Mouse (Mus musculus) midbrain, embryonic 13.5 days (tissue): Measurements from ENCODE around the gene Dock9. TPM values are rescaled to one million over a fixed set of nuclear protein-coding genes. Genes with fewer than 3 reads are reported as not detected.

Source experiments
- ATAC-seq: fragments of 200-750 bp; cut with Nextera tagmentation; 2 replicates; pipeline ENCODE4 v1.8.0; 2017; ENCODE audit warnings: mild to moderate bottlenecking, moderate TSS enrichment, moderate library complexity
- H3K27ac ChIP-seq: fragments of 300-500 bp; sonication (generic); 2 replicates; pipeline ENCODE4 v1.5.1; 2015; ENCODE audit warnings: inconsistent platforms, mild to moderate bottlenecking, moderate library complexity
- H3K27me3 ChIP-seq: fragments of 300-500 bp; sonication (generic); 2 replicates; pipeline ENCODE4 v1.6.1; 2015; ENCODE audit warnings: mild to moderate bottlenecking, inconsistent platforms
- H3K36me3 ChIP-seq: fragments of 300-500 bp; sonication (generic); 2 replicates; pipeline ENCODE4 v1.6.1; 2015; ENCODE audit warnings: mild to moderate bottlenecking, inconsistent platforms
- H3K4me1 ChIP-seq: fragments of 300-500 bp; sonication (generic); replicated peaks from 2 replicates; pipeline ENCODE4 v1.6.1; 2015; ENCODE audit warnings: inconsistent platforms
- H3K4me2 ChIP-seq: fragments of 300-500 bp; sonication (generic); replicated peaks from 2 replicates; pipeline ENCODE4 v1.6.1; 2015; ENCODE audit warnings: moderate library complexity, mild to moderate bottlenecking, inconsistent platforms
- H3K4me3 ChIP-seq: fragments of 300-500 bp; sonication (generic); replicated peaks from 2 replicates; pipeline ENCODE4 v1.5.1; 2015; ENCODE audit warnings: mild to moderate bottlenecking, inconsistent platforms
- H3K9ac ChIP-seq: fragments of 300-500 bp; sonication (generic); replicated peaks from 2 replicates; pipeline ENCODE4 v1.6.1; 2015; ENCODE audit warnings: mild to moderate bottlenecking, inconsistent platforms
- H3K9me3 ChIP-seq: fragments of 300-500 bp; sonication (generic); 2 replicates; pipeline ENCODE4 v1.6.1; 2016; ENCODE audit warnings: mild to moderate bottlenecking, inconsistent platforms
- WGBS: fragments of 180-500 bp; shearing (Covaris S2); methylation state at CpG from one replicate; pipeline ENCODE4 v1.1.7; 2015; 5-methylcytosine and 5-hydroxymethylcytosine counted together
- polyA plus RNA-seq: library from polyadenylated mRNA; unstranded; fragments of >200 nt; fragmentation: Nextera tagmentation; extraction: Ambion mirVana; gene quantifications from 2 replicates; pipeline ENCODE4 v1.2.1, GENCODE M21; 2015

The Dock9 gene
- polyA plus RNA-seq, 1 experiment from 2014 or later, result 5.5 TPM

DNA sequence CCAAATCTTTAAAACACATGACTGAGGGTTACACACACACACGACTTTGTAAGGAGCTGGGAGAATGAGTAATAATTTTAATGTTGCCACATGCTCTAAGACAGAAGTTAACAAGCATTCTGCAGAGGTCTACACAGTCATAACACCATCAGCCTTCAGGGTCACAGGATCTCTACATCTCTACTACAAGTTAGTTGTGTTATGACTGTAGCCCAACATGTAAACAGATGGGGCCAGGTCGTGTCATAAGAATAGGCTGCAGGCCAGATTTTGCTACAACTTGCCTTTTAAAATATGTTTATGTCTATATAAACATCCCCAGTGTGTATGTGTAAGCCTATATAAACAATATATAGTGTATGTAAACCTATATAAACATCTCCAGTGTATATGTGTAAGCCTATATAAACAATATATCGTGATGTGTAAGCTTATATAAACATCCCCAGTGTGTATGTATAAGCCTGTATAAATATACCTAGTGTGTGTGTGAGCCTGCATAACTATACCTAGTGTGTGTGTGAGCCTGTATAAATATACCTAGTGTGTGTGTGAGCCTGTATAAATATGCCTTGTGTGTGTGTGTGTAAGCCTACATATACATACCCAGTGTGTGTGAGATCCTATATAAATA is 130.9 kb downstream of the Dock9 start:
- H3K4me2 ChIP-seq, result no peak overlapping the region
- 87% methylated on average over 3 of the region's 3 CpGs for WGBS
- no peak overlapping the region for H3K4me3 ChIP-seq
- H3K27ac ChIP-seq, result no peak overlapping the region
- ATAC-seq, result no peak
- no peaks in the 10 kb centered on the region for H3K4me1 ChIP-seq
- no peaks in the 10 kb centered on the region for H3K27me3 ChIP-seq
- H3K9ac ChIP-seq, result no peak overlapping the region
- no peaks in the 10 kb centered on the region for H3K9me3 ChIP-seq
- no peaks in the 10 kb centered on the region for H3K36me3 ChIP-seq

DNA sequence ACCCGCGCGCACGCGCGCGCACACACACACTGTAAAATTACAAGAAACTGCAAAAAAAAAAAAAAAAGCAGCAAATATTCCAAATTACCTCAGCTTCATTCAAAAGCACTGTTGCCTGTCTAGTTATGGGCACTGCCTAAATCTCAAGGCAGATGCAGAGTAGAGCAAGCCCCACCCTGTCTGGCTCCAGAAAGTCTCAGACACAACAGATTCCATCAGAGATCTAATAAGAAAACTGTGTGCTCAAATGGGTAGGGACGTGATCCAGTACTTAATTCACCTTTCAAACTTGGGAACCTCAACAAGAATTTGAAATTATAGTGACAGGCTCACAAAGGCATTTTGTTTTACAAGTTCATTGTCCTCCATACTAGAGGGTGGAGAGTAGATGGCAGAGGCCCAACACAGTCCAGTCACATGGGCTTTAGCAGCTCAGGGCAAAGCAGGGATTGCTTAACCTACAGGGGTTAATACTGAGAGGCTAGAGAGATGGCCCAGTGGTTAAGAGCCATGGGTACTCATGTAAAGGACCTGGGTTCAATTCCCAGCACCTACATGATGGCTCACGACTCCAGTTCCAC is 131.9 kb downstream of the Dock9 start:
- Histone ChIP-seq H3K9ac (no peak overlapping the region), H3K4me3 (no peak overlapping the region), H3K36me3 (no peaks in the 10 kb centered on the region), H3K4me1 (no peaks in the 10 kb centered on the region), H3K9me3 (no peaks in the 10 kb centered on the region), H3K4me2 (no peak overlapping the region), H3K27me3 (no peaks in the 10 kb centered on the region), H3K27ac (no peak overlapping the region)
- ATAC-seq, result no peak
- WGBS, result 96% methylated on average over 9 of the region's 9 CpGs

DNA sequence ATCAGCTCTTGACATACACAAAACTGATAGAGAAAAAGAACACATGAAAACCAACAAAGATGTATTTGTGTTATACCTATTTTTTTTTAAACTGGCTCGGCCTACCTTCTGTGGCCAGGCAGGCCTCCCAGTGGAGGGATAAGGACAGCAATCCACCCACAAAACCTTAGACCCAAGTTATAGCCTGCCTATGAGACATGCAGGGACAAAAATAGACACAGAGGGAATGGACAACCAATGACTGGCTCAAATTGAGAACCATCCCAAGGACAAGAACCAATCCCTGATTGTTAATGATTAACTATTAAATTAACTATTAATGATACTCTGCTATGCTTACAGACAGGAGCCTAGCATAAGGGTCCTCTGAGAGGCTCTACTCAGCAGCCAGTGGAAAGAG is 133.7 kb downstream of the Dock9 start:
- Histone ChIP-seq H3K4me3 (no peak overlapping the region), H3K4me1 (no peaks in the 10 kb centered on the region), H3K36me3 (no peaks in the 10 kb centered on the region), H3K27me3 (no peaks in the 10 kb centered on the region), H3K4me2 (no peak overlapping the region), H3K27ac (no peak overlapping the region), H3K9me3 (no peaks in the 10 kb centered on the region), H3K9ac (no peak overlapping the region)
- no peak for ATAC-seq
- WGBS, result 92% methylated on average over 1 of the region's 1 CpGs

DNA sequence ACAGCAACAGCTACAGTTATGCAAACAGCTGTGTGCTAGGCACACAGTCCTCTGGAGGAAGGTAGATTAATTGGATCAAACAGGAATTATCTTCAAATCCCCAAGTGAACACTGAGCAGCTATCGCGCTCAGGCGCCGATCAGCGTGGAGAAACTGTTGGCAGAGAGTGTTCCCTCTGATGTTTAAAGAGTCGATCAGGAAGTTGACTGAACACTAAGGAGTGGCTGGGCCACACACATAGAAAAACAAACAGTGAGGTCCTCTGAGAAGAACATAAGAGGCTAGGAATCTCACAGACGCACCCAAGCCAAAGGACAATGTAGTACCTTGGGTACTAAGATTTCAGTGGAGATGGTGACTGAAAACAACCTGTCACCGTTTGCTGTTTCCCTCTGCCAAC is 136.7 kb downstream of the Dock9 start:
- H3K36me3 ChIP-seq, result no peaks in the 10 kb centered on the region
- H3K9me3 ChIP-seq, result no peaks in the 10 kb centered on the region
- WGBS, result 68% methylated on average over 8 of the region's 8 CpGs
- H3K27ac ChIP-seq, result no peak overlapping the region
- no peak overlapping the region for H3K9ac ChIP-seq
- no peaks in the 10 kb centered on the region for H3K4me1 ChIP-seq
- no peak for ATAC-seq
- H3K27me3 ChIP-seq, result no peaks in the 10 kb centered on the region
- H3K4me2 ChIP-seq, result no peak overlapping the region
- no peak overlapping the region for H3K4me3 ChIP-seq

DNA sequence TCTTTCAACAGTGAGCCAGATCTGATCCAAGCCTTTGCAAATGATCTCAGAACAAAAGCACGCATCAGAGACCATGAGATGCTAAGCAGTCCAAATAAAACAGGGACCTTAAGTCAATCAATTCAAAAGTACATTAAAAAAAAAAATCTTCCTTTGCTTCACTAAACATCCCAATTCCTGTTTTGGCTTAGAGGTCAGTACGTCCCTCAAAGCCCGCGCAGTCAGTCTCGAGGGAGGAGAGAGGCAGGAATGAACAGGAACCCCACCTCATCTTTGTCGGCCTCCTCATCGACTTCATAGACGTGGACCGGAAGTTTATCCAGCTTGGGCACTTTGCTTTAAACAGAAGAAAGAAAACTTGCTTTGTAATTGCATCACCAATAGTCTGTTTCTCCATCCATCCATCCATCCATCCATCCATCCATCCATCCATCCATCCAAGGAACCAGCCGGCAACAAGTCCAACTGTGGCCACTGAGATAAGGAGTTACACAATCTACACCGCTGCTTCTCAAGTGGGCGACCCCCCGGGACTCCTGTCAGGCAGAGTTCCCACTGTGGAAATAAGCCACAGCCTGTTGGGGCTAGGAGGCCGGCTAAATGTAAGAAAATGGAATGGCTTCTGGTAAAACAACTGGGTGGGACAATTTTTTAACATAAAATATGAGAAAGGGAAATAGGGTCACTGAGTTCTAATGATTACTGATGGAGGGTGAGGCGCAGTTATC is 137.3 kb downstream of the Dock9 start:
- Histone ChIP-seq H3K36me3 (no peaks in the 10 kb centered on the region), H3K27ac (no peak overlapping the region), H3K4me3 (no peak overlapping the region), H3K4me1 (no peaks in the 10 kb centered on the region), H3K4me2 (no peak overlapping the region), H3K9ac (no peak overlapping the region), H3K27me3 (no peaks in the 10 kb centered on the region), H3K9me3 (no peaks in the 10 kb centered on the region)
- ATAC-seq, result no peak
- WGBS, result 88% methylated on average over 15 of the region's 15 CpGs

DNA sequence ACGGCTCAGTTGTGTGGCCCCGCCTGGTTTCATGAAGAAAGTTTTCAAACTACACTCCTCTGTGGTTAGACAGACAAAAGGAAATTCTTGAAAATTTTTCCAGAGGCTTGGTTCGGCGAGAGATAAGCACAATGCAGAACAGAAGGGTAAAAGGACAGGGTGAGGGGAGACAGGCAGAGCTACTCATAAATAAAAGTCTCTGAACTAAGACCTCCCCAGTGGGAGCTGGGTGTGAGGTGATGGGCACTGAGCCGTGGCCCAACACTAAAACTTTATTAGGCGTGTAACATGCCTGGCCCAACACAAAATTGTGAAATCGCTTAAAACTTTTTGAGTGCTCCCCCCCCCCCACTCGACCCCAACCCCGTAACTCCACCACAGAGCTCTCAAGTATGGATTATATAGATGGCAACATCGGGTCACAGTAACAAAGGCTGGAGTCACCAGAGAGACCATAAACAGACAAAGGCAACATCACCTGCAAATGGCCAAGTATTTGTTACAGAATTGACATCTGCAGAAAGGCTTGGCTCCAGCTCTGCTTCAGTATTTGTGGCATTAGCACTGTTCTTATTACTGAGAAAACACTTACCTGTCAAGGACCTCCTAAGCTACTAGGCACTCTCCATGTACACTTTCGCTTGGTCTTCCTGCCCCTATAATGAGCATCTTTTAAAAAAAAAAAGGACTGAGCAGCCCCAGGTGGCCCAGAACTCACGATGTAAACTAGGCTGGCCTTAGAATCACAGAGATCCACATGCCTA is 138.4 kb downstream of the Dock9 start:
- WGBS, result 83% methylated on average over 12 of the region's 12 CpGs
- Histone ChIP-seq H3K4me2 (no peak overlapping the region), H3K27ac (no peak overlapping the region), H3K9ac (no peak overlapping the region), H3K9me3 (no peaks in the 10 kb centered on the region), H3K4me1 (no peaks in the 10 kb centered on the region), H3K27me3 (no peaks in the 10 kb centered on the region), H3K4me3 (no peak overlapping the region), H3K36me3 (no peaks in the 10 kb centered on the region)
- no peak for ATAC-seq

DNA sequence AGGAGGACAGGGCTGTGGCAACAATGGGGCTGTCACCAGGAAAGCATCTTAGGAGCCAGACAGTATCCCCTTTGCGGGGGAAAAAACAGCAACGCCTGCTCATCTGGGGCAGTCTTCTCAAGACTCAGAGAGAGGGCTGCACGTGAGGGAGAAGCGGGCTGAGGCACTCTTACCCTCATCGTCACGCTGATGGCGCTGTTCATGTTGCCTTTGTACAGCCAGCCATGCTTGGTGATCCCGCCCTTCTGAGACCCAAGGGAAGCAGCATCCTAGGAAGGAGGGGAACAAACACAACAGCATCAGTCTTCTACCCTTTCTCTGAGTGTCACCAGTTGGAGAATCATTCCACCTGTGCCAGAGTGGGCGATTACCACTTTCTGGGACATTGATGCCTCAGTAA is 139.1 kb downstream of the Dock9 start:
- H3K9ac ChIP-seq, result no peak overlapping the region
- H3K9me3 ChIP-seq, result no peaks in the 10 kb centered on the region
- H3K27me3 ChIP-seq, result no peaks in the 10 kb centered on the region
- WGBS, result 82% methylated on average over 9 of the region's 9 CpGs
- no peak overlapping the region for H3K27ac ChIP-seq
- no peaks in the 10 kb centered on the region for H3K36me3 ChIP-seq
- no peak overlapping the region for H3K4me2 ChIP-seq
- ATAC-seq, result no peak
- no peaks in the 10 kb centered on the region for H3K4me1 ChIP-seq
- no peak overlapping the region for H3K4me3 ChIP-seq

DNA sequence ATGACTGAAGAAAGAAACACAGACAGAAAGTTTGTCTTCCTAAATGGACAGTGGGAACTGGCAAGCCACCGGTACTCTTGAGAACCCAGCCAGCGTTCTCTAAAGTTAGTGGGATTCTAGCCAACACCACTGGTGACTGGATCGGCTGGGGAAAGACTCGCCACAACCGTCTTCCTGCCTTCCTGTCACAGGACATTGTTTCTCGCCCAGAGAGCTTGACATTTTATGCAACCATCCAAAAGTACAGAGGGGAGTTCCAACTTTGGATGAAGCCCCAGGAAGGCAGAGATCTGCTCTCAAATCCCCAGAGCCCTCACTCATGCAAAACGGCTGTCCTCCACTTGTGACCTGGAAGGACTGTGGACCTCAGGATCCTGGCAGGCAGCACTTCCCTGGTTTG is 140.0 kb downstream of the Dock9 start:
- ATAC-seq, result no peak
- Histone ChIP-seq H3K9ac (no peak overlapping the region), H3K9me3 (no peaks in the 10 kb centered on the region), H3K4me2 (no peak overlapping the region), H3K4me1 (no peaks in the 10 kb centered on the region), H3K36me3 (no peaks in the 10 kb centered on the region), H3K27me3 (no peaks in the 10 kb centered on the region), H3K27ac (no peak overlapping the region), H3K4me3 (no peak overlapping the region)
- 84% methylated on average over 7 of the region's 7 CpGs for WGBS

DNA sequence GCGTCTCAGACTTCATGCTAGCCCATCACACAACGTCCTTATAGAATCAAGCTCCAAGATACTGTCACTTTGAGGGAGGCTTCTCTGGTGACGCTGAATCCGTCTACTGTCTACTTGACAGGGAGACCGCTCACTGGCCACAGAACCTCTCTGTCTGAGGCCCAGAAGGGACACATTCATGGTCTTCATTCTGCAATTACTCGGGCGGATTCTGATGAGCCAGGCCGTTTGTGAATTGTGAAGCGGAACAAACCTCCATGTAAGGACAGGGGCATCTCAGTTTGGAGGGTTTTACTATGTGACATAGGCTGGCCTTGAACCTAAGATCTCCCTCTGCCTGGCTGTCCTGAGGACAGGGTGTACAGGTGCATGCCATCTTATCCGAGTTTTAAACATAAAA is 140.7 kb downstream of the Dock9 start:
- Histone ChIP-seq H3K27ac (no peak overlapping the region), H3K9ac (no peak overlapping the region), H3K4me3 (no peak overlapping the region), H3K9me3 (no peaks in the 10 kb centered on the region), H3K27me3 (no peaks in the 10 kb centered on the region), H3K36me3 (no peaks in the 10 kb centered on the region; the same call in 1 of the 2 replicates), H3K4me1 (no peaks in the 10 kb centered on the region), H3K4me2 (no peak overlapping the region)
- no peak for ATAC-seq
- 92% methylated on average over 10 of the region's 10 CpGs for WGBS

DNA sequence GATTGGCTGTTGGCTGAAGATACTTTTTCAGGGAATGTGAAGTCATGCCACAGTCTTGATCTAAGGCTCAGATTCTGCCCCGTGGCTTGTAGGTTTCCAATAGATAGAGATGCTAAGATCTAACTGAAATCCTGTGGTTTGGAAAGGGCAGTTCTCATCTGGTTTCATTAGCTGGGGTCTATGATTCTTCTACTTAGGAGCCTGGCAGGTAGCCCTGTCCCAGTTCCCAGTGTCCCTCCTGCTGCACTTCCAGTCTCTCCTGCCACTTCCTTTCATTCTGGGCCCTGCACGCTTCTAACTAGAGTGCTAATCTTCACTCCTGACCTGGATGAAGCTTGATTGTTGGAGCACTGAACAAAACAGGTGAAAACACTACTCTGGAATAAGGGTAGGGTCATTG is 142.7 kb downstream of the Dock9 start:
- 82% methylated on average over 2 of the region's 2 CpGs for WGBS

DNA sequence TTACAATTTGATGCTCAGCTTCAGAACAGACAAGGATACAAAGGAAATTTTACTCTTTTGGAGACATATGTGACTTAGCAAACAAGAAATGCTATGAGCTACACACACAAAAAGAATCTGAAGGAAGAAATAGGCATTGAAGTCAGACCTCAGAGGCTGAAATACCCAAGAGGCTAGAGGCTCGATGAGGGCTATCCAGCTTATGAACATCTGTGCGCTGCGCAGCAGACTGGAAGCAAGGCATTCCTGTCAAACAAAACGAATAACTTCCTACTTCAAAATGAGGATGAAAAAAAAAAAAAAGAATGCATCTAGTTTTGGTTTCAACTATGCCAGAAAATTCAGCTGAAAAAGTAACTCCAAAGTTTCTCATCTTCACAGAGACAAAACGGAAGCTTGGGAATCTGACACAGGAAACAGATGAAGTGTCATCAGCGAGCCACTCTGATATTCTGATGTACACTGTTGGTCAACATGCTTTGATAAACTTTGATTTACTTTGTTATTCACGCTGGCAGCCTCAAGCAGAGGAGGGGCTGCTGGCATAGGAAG is 143.1 kb downstream of the Dock9 start:
- no peak overlapping the region for H3K27ac ChIP-seq
- no peaks in the 10 kb centered on the region for H3K4me1 ChIP-seq
- H3K4me3 ChIP-seq, result no peak overlapping the region
- no peaks in the 10 kb centered on the region; the same call in 1 of the 2 replicates for H3K36me3 ChIP-seq
- WGBS, result 82% methylated on average over 7 of the region's 7 CpGs
- H3K4me2 ChIP-seq, result no peak overlapping the region
- no peaks in the 10 kb centered on the region for H3K9me3 ChIP-seq
- no peak overlapping the region for H3K9ac ChIP-seq
- no peaks in the 10 kb centered on the region for H3K27me3 ChIP-seq
- no peak for ATAC-seq

More for the DNA sequence above, 142.7 kb downstream of the Dock9 start:
- Histone ChIP-seq H3K9me3 (no peaks in the 10 kb centered on the region), H3K4me1 (no peaks in the 10 kb centered on the region), H3K27me3 (no peaks in the 10 kb centered on the region), H3K27ac (no peak overlapping the region), H3K4me2 (no peak overlapping the region), H3K36me3 (no peaks in the 10 kb centered on the region; the same call in 1 of the 2 replicates), H3K4me3 (no peak overlapping the region), H3K9ac (no peak overlapping the region)
- no peak for ATAC-seq

DNA sequence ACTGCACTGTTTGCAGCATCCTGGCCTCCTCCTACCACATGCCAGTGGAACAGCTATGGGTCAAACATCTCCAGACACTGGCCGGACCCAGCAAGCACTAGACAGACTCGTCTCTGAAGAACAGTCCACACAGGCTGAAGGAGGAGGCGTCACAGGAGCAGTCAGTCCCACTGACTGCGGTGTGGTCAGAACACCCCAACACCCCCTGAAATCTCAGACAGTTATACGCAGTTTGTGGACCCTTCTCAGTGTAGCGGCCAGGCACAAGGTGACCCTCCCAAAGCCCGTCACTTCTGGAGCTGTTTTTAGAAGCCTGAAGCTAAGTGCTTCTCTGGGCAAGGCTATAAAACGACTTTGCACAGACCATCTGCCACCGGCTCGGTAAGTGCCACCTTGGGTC is 143.9 kb downstream of the Dock9 start:
- H3K27ac ChIP-seq, result no peak overlapping the region
- no peak overlapping the region for H3K4me2 ChIP-seq
- WGBS, result 87% methylated on average over 10 of the region's 10 CpGs
- no peak for ATAC-seq
- no peak overlapping the region for H3K9ac ChIP-seq
- no peak overlapping the region for H3K4me3 ChIP-seq
- H3K27me3 ChIP-seq, result no peaks in the 10 kb centered on the region
- H3K36me3 ChIP-seq, result no peaks in the 10 kb centered on the region; the same call in 1 of the 2 replicates
- no peaks in the 10 kb centered on the region for H3K9me3 ChIP-seq
- no peaks in the 10 kb centered on the region for H3K4me1 ChIP-seq
